Mouse (Mus musculus): ENCODE data around the gene Ip6k2. TPM values are rescaled to one million over a fixed set of nuclear protein-coding genes. Genes with fewer than 3 reads are reported as not detected.
A peak's percentile ranks its signal among the peaks of the same experiment; 100 is the strongest.

The Ip6k2 gene
- polyA plus RNA-seq, 1 experiment from 2014 or later = 256 TPM

DNA sequence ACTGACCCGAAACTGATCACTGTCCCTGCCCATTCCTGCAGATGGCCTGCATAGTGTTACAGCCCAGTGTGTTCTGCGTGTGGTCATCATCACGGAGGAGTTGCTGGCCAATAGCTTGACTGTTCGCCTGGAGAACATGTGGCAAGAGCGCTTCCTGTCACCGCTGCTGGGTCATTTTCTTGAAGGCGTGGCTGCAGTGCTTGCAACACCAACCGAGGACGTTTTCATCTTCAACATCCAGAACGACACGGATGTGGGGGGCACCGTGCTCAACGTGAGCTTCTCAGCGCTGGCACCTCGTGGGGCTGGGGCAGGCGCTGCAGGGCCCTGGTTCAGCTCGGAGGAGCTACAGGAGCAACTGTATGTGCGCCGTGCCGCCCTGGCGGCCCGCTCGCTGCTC is 48.0 kb downstream of the Ip6k2 start:
- peak overlapping the region; percentile 29 for H3K4me3 ChIP-seq (replicated peaks; ENCODE audit: low read depth, low read length)
- 8% methylated on average over 23 of the region's 23 CpGs for WGBS
- no peaks in the 10 kb centered on the region for H3K9me3 ChIP-seq (ENCODE audit: control insufficient read depth, low read length)
- ATAC-seq (ENCODE audit: low FRiP score, low TSS enrichment) (no peak), DNase-seq (no peak)
- peaks cover 10% of the 10 kb centered on the region; the same call in 1 of the 2 replicates for H3K27me3 ChIP-seq (ENCODE audit: control insufficient read depth, insufficient read depth, low read length)
- H3K4me1 ChIP-seq (ENCODE audit: control insufficient read depth, insufficient read depth, low read length) = peaks cover 46% of the 10 kb centered on the region
- peak overlapping the region; percentile 26; the same call in 1 of the 2 replicates for H3K9ac ChIP-seq (replicated peaks; ENCODE audit: low read length)
- no peak overlapping the region for H3K27ac ChIP-seq (replicated peaks; ENCODE audit: low read depth, low read length)
- peak overlapping the region; percentile 63 for H3K4me2 ChIP-seq (ENCODE audit: low read length)
- peaks cover 85% of the 10 kb centered on the region for H3K36me3 ChIP-seq (ENCODE audit: control insufficient read depth, insufficient read depth, low read length)

DNA sequence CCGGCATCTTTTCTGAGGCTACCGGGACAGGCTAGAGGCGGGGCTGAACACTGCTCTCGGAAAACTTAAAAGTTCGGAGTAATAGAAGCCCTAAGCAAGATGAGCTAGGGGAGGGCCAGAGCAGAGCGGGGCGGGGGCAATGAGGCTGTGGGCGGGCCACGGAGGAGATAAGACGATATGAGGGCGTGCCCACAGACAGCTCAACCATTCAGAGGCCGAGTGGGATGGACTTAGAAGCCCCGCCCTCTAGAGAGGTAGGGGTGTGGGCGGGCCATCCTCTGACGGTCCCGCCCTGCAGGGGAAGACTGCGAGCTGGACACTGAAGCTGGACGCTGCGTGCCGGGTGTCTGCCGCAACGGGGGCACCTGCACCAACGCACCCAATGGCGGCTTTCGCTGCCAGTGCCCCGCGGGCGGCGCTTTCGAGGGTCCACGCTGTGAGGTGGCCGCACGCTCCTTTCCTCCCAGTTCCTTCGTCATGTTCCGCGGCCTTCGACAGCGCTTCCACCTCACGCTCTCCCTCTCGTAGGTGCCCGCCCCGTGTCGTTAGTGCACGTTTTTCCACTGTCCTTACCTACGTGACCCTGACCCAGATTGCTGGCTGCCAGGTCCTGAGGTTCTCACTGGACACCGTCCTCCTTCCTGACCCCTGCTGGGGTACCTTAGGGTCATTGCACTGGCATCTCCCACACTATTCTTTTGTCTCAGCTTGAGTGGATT is 49.0 kb downstream of the Ip6k2 start:
- H3K27me3 ChIP-seq (ENCODE audit: control insufficient read depth, insufficient read depth, low read length) = peaks cover 10% of the 10 kb centered on the region; the same call in 1 of the 2 replicates
- peaks cover 37% of the 10 kb centered on the region for H3K4me1 ChIP-seq (ENCODE audit: control insufficient read depth, insufficient read depth, low read length)
- H3K9me3 ChIP-seq (ENCODE audit: control insufficient read depth, low read length) = no peaks in the 10 kb centered on the region
- peak overlapping the region; percentile 63 for H3K4me2 ChIP-seq (ENCODE audit: low read length)
- no peak overlapping the region for H3K27ac ChIP-seq (replicated peaks; ENCODE audit: low read depth, low read length)
- WGBS = 5% methylated on average over 46 of the region's 46 CpGs
- peak overlapping the region; percentile 29 for H3K4me3 ChIP-seq (replicated peaks; ENCODE audit: low read depth, low read length)
- peak overlapping the region; percentile 26; the same call in 1 of the 2 replicates for H3K9ac ChIP-seq (replicated peaks; ENCODE audit: low read length)
- H3K36me3 ChIP-seq (ENCODE audit: control insufficient read depth, insufficient read depth, low read length) = peaks cover 91% of the 10 kb centered on the region
- peak; percentile 89 for ATAC-seq (ENCODE audit: low FRiP score, low TSS enrichment)
- peak; percentile 85 for DNase-seq

DNA sequence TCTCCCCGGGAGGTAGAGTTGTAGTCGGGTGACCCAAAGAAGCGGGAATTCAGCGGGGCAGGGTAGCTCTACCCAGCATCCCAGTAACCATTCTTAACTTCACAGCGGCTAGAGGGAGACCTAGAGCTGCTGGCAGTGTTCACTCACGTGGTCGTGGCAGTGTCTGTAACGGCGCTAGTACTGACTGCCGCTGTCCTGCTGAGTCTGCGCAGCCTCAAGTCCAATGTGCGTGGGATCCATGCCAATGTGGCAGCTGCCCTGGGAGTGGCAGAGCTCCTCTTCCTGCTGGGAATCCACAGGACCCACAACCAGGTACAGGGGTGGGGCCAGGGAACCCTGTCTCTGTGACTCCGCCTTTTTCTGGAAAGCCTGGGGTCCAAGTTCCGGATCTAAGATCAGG is 59.4 kb downstream of the Ip6k2 start:
- DNase-seq (peak; percentile 48), ATAC-seq (ENCODE audit: low FRiP score, low TSS enrichment) (no peak)
- no peak overlapping the region for H3K4me2 ChIP-seq (ENCODE audit: low read length)
- peaks cover 99% of the 10 kb centered on the region for H3K36me3 ChIP-seq (ENCODE audit: control insufficient read depth, insufficient read depth, low read length)
- no peak overlapping the region for H3K4me3 ChIP-seq (replicated peaks; ENCODE audit: low read depth, low read length)
- no peaks in the 10 kb centered on the region for H3K9me3 ChIP-seq (ENCODE audit: control insufficient read depth, low read length)
- no peak overlapping the region for H3K27ac ChIP-seq (replicated peaks; ENCODE audit: low read depth, low read length)
- no peaks in the 10 kb centered on the region for H3K27me3 ChIP-seq (ENCODE audit: control insufficient read depth, insufficient read depth, low read length)
- H3K4me1 ChIP-seq (ENCODE audit: control insufficient read depth, insufficient read depth, low read length) = no peaks in the 10 kb centered on the region
- WGBS = 24% methylated on average over 14 of the region's 14 CpGs
- H3K9ac ChIP-seq (replicated peaks; ENCODE audit: low read length) = no peak overlapping the region

DNA sequence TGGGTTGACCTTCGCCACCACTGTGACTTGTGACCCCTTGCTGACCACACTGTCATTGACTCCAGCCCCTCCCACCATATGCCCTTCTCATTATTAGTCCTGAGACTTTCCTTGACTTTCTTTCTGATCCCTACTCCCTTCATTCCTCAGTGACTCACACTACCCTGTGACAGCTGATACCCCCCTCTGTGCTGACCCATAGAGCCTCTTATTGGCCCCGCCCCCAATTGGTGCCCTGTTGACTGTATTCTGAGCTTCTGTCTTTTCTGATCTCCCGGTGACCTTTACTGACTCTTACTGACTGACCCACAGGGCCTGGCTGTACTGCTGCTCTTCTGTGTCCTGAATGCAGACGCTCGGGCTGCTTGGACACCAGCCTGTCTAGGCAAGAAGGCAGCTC is 61.8 kb downstream of the Ip6k2 start:
- DNase-seq (no peak), ATAC-seq (ENCODE audit: low FRiP score, low TSS enrichment) (no peak)
- Histone ChIP-seq H3K4me3 (replicated peaks; ENCODE audit: low read depth, low read length) (no peak overlapping the region), H3K9ac (replicated peaks; ENCODE audit: low read length) (no peak overlapping the region), H3K9me3 (ENCODE audit: control insufficient read depth, low read length) (no peaks in the 10 kb centered on the region), H3K4me1 (ENCODE audit: control insufficient read depth, insufficient read depth, low read length) (no peaks in the 10 kb centered on the region), H3K27ac (replicated peaks; ENCODE audit: low read depth, low read length) (no peak overlapping the region), H3K4me2 (ENCODE audit: low read length) (no peak overlapping the region), H3K36me3 (ENCODE audit: control insufficient read depth, insufficient read depth, low read length) (peaks cover 98% of the 10 kb centered on the region), H3K27me3 (ENCODE audit: control insufficient read depth, insufficient read depth, low read length) (no peaks in the 10 kb centered on the region)
- 85% methylated on average over 5 of the region's 5 CpGs for WGBS

DNA sequence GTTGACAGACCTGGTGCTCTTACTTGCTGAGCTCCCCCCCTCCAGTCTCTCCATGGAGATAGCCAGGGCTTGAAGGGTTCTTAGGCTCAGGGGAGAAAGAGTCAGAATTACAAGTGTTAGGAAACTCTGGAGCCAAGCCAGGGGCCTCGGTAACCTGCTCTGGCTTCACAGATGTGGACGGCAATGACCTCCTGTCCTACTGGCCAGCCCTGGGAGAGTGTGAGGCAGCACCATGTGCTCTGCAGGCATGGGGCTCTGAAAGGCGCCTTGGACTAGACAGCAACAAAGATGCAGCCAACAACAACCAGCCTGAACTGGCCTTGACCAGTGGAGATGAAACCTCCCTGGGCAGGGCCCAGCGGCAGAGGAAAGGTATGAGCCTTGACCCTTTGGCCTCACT is 63.8 kb downstream of the Ip6k2 start:
- Histone ChIP-seq H3K27me3 (ENCODE audit: control insufficient read depth, insufficient read depth, low read length) (no peaks in the 10 kb centered on the region), H3K9me3 (ENCODE audit: control insufficient read depth, low read length) (no peaks in the 10 kb centered on the region), H3K4me1 (ENCODE audit: control insufficient read depth, insufficient read depth, low read length) (no peaks in the 10 kb centered on the region), H3K27ac (replicated peaks; ENCODE audit: low read depth, low read length) (no peak overlapping the region), H3K9ac (replicated peaks; ENCODE audit: low read length) (no peak overlapping the region), H3K36me3 (ENCODE audit: control insufficient read depth, insufficient read depth, low read length) (peaks cover 94% of the 10 kb centered on the region), H3K4me2 (ENCODE audit: low read length) (no peak overlapping the region), H3K4me3 (replicated peaks; ENCODE audit: low read depth, low read length) (no peak overlapping the region)
- DNase-seq = no peak
- no peak for ATAC-seq (ENCODE audit: low FRiP score, low TSS enrichment)
- WGBS = 91% methylated on average over 4 of the region's 4 CpGs

DNA sequence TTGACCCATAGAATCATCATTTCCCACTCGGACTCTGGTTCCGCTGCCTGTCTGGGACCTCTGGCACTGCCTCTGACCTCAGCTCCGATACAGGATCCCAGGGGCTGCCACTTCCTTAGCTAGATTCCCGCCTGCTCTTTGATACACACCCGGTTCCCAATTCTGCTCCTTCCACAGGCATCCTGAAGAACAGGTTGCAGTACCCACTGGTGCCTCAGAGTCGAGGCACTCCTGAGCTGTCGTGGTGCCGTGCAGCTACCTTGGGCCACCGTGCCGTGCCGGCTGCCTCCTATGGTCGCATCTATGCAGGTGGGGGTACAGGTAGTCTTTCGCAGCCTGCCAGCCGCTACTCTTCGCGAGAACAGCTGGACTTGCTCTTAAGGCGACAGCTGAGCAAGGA is 64.8 kb downstream of the Ip6k2 start:
- H3K4me3 ChIP-seq (replicated peaks; ENCODE audit: low read depth, low read length) = no peak overlapping the region
- no peaks in the 10 kb centered on the region; the same call in 1 of the 2 replicates for H3K4me1 ChIP-seq (ENCODE audit: control insufficient read depth, insufficient read depth, low read length)
- no peak for DNase-seq
- H3K9me3 ChIP-seq (ENCODE audit: control insufficient read depth, low read length) = no peaks in the 10 kb centered on the region
- peaks cover 89% of the 10 kb centered on the region for H3K36me3 ChIP-seq (ENCODE audit: control insufficient read depth, insufficient read depth, low read length)
- H3K4me2 ChIP-seq (ENCODE audit: low read length) = no peak overlapping the region
- H3K27ac ChIP-seq (replicated peaks; ENCODE audit: low read depth, low read length) = no peak overlapping the region
- H3K9ac ChIP-seq (replicated peaks; ENCODE audit: low read length) = no peak overlapping the region
- no peaks in the 10 kb centered on the region for H3K27me3 ChIP-seq (ENCODE audit: control insufficient read depth, insufficient read depth, low read length)
- no peak for ATAC-seq (ENCODE audit: low FRiP score, low TSS enrichment)
- 85% methylated on average over 17 of the region's 17 CpGs for WGBS

DNA sequence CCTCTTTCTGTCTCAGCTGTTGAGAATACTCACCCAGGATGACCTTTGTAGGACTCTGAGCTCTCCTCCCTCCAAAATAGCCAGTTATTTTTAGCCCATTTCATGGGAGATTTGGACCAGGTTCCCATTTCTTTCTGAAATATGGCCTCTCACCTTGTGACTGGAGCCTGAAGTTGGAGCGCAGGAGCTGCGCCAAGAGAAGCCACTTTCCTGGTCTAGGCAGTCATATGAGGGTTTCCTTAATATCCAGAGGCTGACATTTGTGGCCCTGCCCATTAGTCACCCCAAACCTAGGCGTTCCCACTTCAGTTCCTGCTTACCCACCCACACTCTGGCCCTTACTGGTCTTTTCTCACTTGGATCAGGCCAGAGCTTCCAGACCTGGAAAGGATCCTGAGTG is 69.4 kb downstream of the Ip6k2 start, which contains the start of gene Slc26a6:
Gene Slc26a6, plus strand, starts transcription at position 308 of the 400 bp plus-strand sequence.
- peak within 1 kb of the TSS; percentile 70 for H3K4me3 ChIP-seq (replicated peaks; ENCODE audit: low read depth, low read length)
- peaks cover 4% of the 10 kb centered on the region; the same call in 1 of the 2 replicates for H3K4me1 ChIP-seq (ENCODE audit: control insufficient read depth, insufficient read depth, low read length)
- WGBS = 90% methylated on average over 3 of the region's 3 CpGs
- peaks cover 61% of the 10 kb centered on the region for H3K36me3 ChIP-seq (ENCODE audit: control insufficient read depth, insufficient read depth, low read length)
- H3K9me3 ChIP-seq (ENCODE audit: control insufficient read depth, low read length) = no peaks in the 10 kb centered on the region
- H3K27ac ChIP-seq (replicated peaks; ENCODE audit: low read depth, low read length) = peak within 1 kb of the TSS; percentile 66
- DNase-seq (no peak), ATAC-seq (ENCODE audit: low FRiP score, low TSS enrichment) (no peak)
- peak within 1 kb of the TSS; percentile 92 for H3K4me2 ChIP-seq (ENCODE audit: low read length)
- peak within 1 kb of the TSS; percentile 65 for H3K9ac ChIP-seq (replicated peaks; ENCODE audit: low read length)
- peaks cover 4% of the 10 kb centered on the region; the same call in 1 of the 2 replicates for H3K27me3 ChIP-seq (ENCODE audit: control insufficient read depth, insufficient read depth, low read length)

DNA sequence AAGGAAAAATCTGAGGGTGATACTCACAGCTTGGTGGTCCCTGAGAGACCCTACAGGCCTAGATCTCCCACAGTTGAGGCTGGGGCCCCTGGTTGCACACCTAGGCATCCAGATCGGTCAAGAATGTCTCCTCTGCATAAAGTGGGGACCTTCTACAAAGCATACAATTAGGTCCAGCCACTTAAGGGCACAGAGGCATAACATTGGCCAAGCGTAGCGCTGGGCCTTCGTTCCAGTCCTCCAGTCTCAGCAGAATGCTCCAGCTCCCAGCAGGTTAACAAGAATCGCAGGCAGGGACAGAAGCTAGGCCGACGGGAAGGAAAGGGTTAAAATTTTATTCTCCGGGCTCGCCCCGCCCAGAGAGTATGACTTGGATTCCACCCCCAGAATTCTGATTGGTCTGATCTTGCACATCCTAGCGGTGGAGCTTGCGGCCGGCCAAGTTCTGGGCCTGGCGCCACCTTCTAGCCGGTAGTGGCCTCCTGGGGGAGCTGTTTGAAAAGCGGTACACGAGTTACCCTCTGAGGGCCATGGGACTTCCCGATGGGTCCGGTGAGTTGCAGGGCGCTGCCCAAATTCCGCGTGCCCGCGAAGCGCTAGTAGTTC is 70.1 kb downstream of the Ip6k2 start:
- Histone ChIP-seq H3K27ac (replicated peaks; ENCODE audit: low read depth, low read length) (peak overlapping the region; percentile 66), H3K9ac (replicated peaks; ENCODE audit: low read length) (peak overlapping the region; percentile 65), H3K27me3 (ENCODE audit: control insufficient read depth, insufficient read depth, low read length) (peaks cover 4% of the 10 kb centered on the region; the same call in 1 of the 2 replicates), H3K4me3 (replicated peaks; ENCODE audit: low read depth, low read length) (peak overlapping the region; percentile 70), H3K4me1 (ENCODE audit: control insufficient read depth, insufficient read depth, low read length) (peaks cover 4% of the 10 kb centered on the region; the same call in 1 of the 2 replicates), H3K9me3 (ENCODE audit: control insufficient read depth, low read length) (no peaks in the 10 kb centered on the region), H3K4me2 (ENCODE audit: low read length) (peak overlapping the region; percentile 92), H3K36me3 (ENCODE audit: control insufficient read depth, insufficient read depth, low read length) (peaks cover 61% of the 10 kb centered on the region)
- ATAC-seq (ENCODE audit: low FRiP score, low TSS enrichment) (peak; percentile 89), DNase-seq (peak; percentile 97)
- WGBS = 2% methylated on average over 25 of the region's 25 CpGs
